Mouse (Mus musculus) gastrocnemius, postnatal 4 days (tissue): ENCODE measurements around the gene Nup133. TPM values are rescaled to one million over a fixed set of nuclear protein-coding genes. Genes with fewer than 3 reads are reported as not detected.

Source experiments
- DNase-seq, 2 experiments: peaks; one replicate each; pipeline ENCODE4 v3.0.0; 2021 to 2022; ENCODE audit warnings: low spot score in 2 of 2, mixed read lengths in 2 of 2
- total RNA-seq, 2 experiments: library from RNA; stranded (reverse); gene quantifications; 2 replicates each; pipeline ENCODE4 v1.2.3; 2021

Gene Nup133
- total RNA-seq, 2 experiments from 2014 or later: 17.1 to 19.7 TPM

DNA sequence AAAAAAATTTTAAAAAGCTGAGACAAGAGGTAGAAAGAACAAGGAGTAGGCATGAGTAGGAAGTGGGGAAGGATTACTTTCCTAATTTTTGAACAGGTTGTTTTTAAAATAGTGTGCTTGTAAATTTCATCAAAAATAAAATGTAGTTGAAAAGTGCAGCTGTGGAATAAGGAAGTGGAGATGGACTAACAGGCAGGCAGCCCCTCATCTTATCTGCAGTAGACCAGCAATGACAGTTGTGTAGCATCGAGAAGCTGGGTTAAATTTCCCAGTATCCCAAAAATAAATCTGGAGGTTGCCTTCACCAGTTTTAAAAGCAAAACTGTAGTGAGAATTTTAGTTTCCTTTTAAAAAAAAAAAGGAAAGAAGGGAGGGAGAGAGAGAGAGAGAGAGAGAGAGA lies 94.8 kb downstream of the Nup133 start:
- no peak for DNase-seq

- DNase-seq: no peak
These were observed 97.5 kb downstream of the Nup133 start for GRCm38 (mm10) chr8:123851590-123851989.

- DNase-seq: no peak
These were observed 99.7 kb downstream of the Nup133 start for GRCm38 (mm10) chr8:123849352-123849751.

GRCm38 (mm10) chr8:123847546-123847945 lies 101.5 kb downstream of the Nup133 start:
- DNase-seq: no peak

Other genes starting within 250 kb of the Nup133 start
- gene Rab4a, start 143.3 kb downstream of the Nup133 start, total RNA-seq: 10 to 100 TPM; 14.2 to 14.3 TPM
- gene Ccsap, start 89.1 kb downstream of the Nup133 start, total RNA-seq: 1 to 10 TPM; 3.5 to 4.9 TPM
- gene Acta1, start 54.5 kb downstream of the Nup133 start, total RNA-seq: over 10,000 TPM; 33,708 to 36,184 TPM
- 10 to 100 TPM; 14.0 to 15.5 TPM for gene Abcb10, start 33.9 kb upstream of the Nup133 start, total RNA-seq
- 10 to 100 TPM; 17.5 to 21.9 TPM for gene Taf5l, start 72.1 kb upstream of the Nup133 start, total RNA-seq
- gene Urb2, start 72.2 kb upstream of the Nup133 start, total RNA-seq: 10 to 100 TPM in 1 of 2 experiments, 1 to 10 TPM in 1; 9.8 to 10.5 TPM